Mouse (Mus musculus) olfactory bulb, adult 2 months (tissue): ENCODE measurements around the gene Tnfsf10.

Source experiments
- CTCF ChIP-seq: fragments of 200-500 bp; IDR thresholded peaks from 2 replicates; pipeline ENCODE4 v1.5.1; 2012; ENCODE audit warnings: low read depth, mild to moderate bottlenecking, low read length, moderate library complexity; ENCODE audit not compliant: insufficient read depth
- POLR2A ChIP-seq: fragments of 200-500 bp; IDR thresholded peaks from 2 replicates; pipeline ENCODE4 v1.6.1; 2012; ENCODE audit warnings: mild to moderate bottlenecking, low read depth, low read length, moderate library complexity; ENCODE audit not compliant: insufficient read depth

DNA sequence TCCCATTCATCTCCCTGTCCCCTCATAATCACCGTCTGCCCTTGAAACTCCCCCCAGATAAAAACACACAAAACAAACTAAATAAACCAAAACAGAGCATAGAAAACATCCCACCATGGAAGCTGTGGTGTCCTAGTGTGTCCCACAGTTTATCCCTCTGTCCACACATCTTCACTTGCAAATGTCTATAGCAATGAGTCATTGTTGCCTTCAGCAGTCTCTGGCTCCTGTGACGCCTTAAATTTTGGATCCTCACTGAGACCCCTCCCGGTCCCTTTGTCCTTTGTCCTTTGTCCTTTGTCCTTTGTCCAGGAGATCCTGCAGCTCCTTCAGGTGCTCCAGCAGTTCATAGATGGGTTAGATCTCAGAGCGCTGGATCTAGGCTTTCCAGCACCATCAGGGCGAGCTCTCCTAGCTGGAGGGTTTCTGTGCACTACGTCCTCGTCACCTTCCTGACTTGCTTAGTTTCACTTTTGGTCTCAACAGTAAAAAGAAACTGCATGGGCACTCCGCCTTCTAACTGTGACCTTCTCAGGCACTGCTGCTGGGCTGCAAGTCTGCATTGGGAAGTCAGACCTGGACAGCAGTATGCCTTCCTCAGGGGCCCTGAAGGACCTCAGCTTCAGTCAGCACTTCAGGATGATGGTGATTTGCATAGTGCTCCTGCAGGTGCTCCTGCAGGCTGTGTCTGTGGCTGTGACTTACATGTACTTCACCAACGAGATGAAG, at the start of gene Tnfsf10:
- TF ChIP-seq CTCF (no peak), POLR2A (no peak)
